Mouse (Mus musculus): ENCODE data around the gene Cbll1.

The Cbll1 gene

GRCm38 (mm10) chr12:31499314-31500131 lies at the start of gene Cbll1:
Gene Cbll1, minus strand, starts transcription at chr12:31499616.
- DNase-seq (ENCODE audit: low spot score), result peak; percentile 96

- no peak for DNase-seq (ENCODE audit: low spot score)
Measured at GRCm38 (mm10) chr12:31546061-31546460, 46.6 kb upstream of the Cbll1 start.

DNA sequence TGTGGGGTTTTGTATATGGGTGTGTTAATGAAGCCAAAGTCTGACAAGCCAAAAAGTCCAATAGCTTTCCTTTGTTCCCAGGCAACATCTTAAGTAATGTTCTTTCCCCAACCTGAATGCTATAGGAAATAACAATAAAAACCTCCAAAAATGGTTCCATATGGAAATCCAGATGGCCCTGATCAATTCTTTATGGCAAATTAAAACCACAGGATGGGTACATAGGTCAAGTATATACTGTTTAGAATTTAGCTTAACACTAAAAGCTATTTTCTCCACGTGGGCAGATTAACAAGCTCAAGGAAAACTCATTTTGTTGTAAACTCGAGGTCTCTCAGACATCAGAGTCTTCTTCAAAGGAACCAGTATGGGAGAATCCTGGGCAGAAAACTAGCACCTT lies 45.8 kb upstream of the Cbll1 start:
- no peak for DNase-seq (ENCODE audit: low spot score)

DNA sequence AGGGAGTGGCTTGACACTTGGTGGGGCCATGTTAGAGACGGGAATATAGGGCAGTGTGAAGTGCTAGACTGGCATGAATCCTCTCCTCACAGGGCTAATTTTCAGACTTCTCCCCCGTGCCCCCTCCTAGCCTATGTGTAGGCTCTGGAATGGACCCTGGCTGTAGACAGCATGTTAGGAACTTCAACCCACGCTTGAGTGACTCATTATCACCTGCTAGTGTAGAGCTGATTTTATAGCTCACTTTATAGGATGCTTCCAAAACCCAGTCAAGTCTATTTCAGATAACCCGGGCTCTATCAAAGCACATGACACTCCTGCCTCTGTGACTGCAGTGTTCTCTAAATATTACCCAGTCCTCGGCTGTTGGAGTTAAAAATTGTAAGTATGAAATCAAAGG lies 42.1 kb upstream of the Cbll1 start:
- no peak for DNase-seq (ENCODE audit: low spot score)

- DNase-seq (ENCODE audit: low spot score), result no peak
Measured at GRCm38 (mm10) chr12:31539783-31540182, 40.4 kb upstream of the Cbll1 start.

- DNase-seq (ENCODE audit: low spot score), result no peak
Measured at GRCm38 (mm10) chr12:31537515-31538230, 38.3 kb upstream of the Cbll1 start.

DNA sequence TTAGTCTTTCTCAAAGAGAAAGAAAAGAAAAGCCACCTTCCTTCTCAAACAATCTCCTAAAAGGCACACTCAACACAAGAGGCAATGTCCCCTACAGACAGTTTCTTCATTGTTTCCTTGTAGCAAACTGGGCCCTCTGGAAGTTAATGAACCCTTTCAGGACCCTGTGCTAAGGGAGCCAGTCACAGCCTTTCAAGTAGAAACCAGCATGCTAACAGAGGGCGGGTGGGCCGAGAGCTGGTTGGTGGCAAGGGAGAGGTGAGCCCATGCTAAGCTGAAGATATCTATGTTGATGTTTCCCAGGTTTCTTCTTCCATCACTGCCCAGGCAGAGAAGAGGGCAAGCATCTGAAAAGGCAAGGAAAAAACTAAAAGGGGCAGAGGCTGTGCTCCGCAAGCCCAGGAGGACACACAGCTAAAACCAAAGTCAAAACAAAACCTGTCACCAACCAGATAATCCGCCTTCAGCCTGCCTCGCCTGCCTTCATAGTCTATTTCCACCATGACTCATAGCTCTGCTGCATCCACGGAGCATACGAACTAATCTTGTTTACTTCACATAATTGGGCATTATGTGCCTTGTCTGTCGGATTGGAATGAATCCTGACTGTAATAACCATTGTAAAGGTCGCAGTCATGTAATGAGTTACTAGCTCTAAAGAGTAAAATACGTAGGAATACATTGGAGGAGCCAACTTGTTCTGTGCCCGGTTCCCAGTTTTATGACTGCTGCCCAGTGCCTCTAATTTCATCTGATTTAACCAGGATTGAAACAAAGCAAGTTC lies 34.8 kb upstream of the Cbll1 start:
- no peak for DNase-seq (ENCODE audit: low spot score)

DNA sequence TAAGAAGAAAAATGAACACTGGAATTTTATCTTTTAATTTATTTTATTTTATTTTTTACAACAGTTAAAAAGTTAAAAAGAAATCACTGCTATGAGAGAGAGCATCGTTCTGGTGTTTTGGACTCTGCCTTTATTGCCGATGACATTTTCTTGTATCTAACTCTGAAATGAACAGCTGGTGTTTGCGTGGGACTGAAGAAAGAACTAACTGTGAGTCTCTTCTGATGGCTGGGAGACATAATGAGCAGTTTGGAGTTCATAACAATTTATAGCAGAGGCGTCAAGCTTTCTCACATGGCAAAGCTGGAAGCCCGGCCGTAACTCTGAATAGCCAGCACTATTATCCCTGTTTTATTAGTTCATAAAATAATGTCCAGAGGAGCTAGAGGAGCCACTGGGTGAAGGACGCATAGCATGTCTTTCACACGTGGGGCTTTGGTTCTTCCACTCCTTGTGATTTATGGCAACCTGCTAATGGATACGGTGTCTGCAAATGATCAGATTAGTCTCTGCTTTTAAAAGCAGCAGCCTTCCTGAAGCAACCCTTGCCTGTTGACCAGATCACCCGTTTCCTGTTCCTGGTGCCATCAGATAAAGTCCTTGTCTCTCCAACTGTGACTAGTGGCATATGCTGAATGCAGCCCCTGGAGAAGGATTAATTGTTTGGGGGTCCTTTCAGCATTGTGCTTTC lies 33.9 kb upstream of the Cbll1 start:
- DNase-seq (ENCODE audit: low spot score), result no peak

- DNase-seq (ENCODE audit: low spot score), result no peak
Measured at GRCm38 (mm10) chr12:31532054-31532453, 32.6 kb upstream of the Cbll1 start.

GRCm38 (mm10) chr12:31527407-31527806 lies 28.0 kb upstream of the Cbll1 start:
- no peak for DNase-seq (ENCODE audit: low spot score)

DNA sequence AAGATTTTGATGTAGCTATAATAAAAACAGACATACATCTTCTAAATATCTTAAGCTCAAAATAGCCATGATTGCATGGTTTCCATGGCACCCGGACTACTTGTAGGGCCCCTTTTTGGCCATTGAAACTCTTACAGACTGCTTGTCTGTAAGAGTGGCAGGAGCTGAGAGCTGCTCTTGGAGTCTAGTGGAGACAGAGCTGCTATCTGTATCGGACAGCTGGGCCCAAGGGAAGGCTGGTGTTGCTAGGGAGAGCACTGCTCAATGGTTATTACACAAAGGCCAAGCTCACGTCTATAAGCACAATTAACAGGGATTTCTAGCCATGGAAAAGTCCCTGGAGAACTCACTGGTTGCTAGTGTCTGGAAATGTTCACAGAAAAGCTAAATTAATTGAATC lies 22.0 kb upstream of the Cbll1 start:
- DNase-seq (ENCODE audit: low spot score), result no peak

- DNase-seq (ENCODE audit: low spot score), result no peak
Measured at GRCm38 (mm10) chr12:31520119-31520518, 20.7 kb upstream of the Cbll1 start.

GRCm38 (mm10) chr12:31513724-31514503 lies 14.5 kb upstream of the Cbll1 start:
- no peak for DNase-seq (ENCODE audit: low spot score)

DNA sequence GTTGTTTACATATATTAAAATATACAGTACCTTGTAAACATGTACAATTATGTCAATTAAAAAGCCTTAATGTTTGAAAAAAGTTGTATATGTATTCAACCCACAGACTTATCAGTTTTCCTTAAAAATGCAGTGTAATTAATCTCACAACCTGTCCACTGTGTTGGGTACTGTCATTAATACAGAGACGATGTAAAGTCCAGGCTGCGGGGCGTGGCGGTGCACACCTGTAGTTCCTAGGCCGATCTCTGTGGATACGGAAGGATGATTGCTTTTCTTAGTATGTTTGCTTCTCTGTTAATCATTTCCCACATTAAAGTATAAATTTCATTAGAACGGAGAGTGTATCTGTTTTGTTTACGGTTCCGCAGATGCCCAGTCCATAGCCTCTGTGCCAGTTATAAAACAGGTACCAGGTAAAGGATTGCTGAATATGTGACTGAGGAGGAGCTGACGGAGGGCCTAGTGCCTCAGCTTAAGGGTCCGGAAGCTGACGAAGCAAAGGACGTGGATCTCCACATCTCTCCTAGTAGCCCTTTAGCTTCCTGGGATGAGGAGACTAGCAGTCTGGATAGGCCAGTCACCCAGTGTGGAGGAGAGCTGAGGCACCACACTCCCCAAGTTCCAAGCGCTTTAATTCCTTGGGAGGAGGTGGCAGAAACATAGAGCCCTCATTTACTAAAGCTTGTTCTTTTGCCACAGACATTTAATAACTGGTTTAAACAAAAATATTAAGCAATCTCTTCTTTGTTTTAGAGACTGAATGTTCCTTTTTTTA lies 13.4 kb upstream of the Cbll1 start:
- no peak for DNase-seq (ENCODE audit: low spot score)

GRCm38 (mm10) chr12:31511218-31511617 lies 11.8 kb upstream of the Cbll1 start:
- no peak for DNase-seq (ENCODE audit: low spot score)

GRCm38 (mm10) chr12:31508496-31508895 lies 9.1 kb upstream of the Cbll1 start:
- no peak for DNase-seq (ENCODE audit: low spot score)

DNA sequence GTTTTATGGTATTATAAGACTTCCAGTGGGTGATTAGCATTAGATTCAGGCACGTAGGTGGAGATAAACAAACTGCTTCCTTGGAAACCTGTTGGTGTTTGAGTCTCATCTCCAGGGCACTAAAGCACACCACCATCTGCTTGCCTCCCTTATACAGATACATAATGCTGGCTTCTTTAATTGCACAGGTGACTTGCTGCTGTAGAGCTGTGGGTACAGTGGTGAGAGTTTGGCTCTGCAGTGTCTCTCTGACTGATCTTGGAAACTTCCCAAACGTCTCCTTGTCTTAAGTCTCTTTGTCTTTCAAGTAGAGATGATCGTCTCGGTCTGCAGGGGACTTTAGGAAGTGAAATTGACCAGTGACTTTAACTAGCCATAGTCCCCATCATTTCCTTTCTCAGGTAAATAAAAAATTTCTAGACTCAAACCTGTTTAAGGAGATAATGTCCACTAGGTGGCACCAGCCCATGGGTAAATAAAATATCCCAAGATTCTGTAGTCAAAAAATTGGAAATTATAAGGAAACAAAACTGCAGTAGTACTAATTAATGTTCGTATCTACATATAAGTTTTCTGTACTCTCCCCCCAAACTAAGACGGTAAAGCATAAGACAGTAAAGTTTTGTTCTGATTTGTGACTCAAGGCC lies 8.4 kb upstream of the Cbll1 start:
- peak; percentile 71 for DNase-seq (ENCODE audit: low spot score)

DNA sequence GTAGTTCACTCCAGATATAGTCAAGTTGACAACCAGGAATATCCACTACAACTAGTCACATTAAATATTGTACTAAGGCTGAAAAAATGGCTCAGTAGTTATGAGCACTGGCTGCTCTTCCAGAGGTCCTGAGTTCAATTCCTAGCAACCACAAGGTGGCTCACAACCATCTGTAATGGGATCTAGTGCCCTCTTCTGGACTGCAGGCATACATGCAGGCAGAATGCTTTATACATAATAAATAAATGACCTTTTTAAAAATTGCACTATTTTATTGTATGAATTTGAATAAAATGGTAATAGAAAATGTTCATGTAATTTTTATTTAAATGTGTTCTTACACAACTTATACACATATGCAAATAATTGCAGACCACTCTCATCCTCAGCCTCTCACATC lies 3.8 kb upstream of the Cbll1 start:
- DNase-seq (ENCODE audit: low spot score), result no peak

- DNase-seq (ENCODE audit: low spot score), result no peak
Measured at GRCm38 (mm10) chr12:31501266-31501665, 1.9 kb upstream of the Cbll1 start.

DNA sequence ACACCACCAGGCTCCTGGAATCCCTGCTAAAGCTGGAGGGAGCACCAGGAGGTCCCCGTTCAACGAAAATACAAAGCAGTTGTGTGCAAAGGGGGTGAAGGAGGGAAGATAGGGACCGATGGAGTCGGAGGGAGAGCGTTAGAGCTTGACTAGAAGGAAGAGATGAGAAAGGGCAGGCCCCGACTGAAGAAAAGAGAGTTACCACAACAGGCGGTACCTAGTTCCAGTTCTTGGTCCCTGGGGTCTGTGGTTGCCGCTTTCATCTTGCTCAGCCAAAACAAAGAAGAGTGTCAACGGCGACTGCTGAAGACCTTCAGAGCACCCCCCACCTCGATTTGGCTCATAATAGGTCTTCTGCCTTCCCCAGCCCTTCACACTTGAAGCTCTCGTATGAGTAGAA lies 780 bp upstream of the Cbll1 start:
- DNase-seq (ENCODE audit: low spot score), result no peak

Measured in embryo, embryonic 10.5 days (tissue).